Mouse (Mus musculus) stomach, postnatal 0 days (tissue): ENCODE measurements at regions not wholly inside any gene's neighbourhood (a gene's known extent, or its start where the extent isn't known, plus 50 kb on each side); places are given as distances from the start of the nearest gene placed in this dataset.
A peak's percentile ranks its signal among the peaks of the same experiment; 100 is the strongest.

Experiments
- ATAC-seq: fragments of 200-750 bp; cut with Nextera tagmentation; 2 replicates; pipeline ENCODE4 v1.8.0; 2017; ENCODE audit not compliant: low FRiP score, low TSS enrichment
- DNase-seq: peaks from one replicate; pipeline ENCODE4 v3.0.0-alpha.2; 2016; ENCODE audit warnings: low spot score
- H3K27ac ChIP-seq: fragments of 300-500 bp; sonication (generic); replicated peaks from 2 replicates; pipeline ENCODE4 v1.5.1; 2014; ENCODE audit warnings: mild to moderate bottlenecking, control low read depth
- H3K27me3 ChIP-seq: fragments of 300-500 bp; sonication (generic); 2 replicates; pipeline ENCODE4 v1.6.1; 2014; ENCODE audit warnings: low read length; ENCODE audit not compliant: control insufficient read depth, insufficient read depth
- H3K36me3 ChIP-seq: fragments of 300-500 bp; sonication (generic); 2 replicates; pipeline ENCODE4 v1.6.1; 2014; ENCODE audit warnings: low read length, mixed read lengths; ENCODE audit not compliant: control insufficient read depth, insufficient read depth
- H3K4me1 ChIP-seq: fragments of 300-500 bp; sonication (generic); replicated peaks from 2 replicates; pipeline ENCODE4 v1.6.1; 2014; ENCODE audit warnings: antibody characterized with exemption; ENCODE audit not compliant: control insufficient read depth, insufficient read depth
- H3K4me2 ChIP-seq: fragments of 300-500 bp; sonication (generic); replicated peaks from 2 replicates; pipeline ENCODE4 v1.6.1; 2014; ENCODE audit warnings: low read depth, mild to moderate bottlenecking, control low read depth, moderate library complexity
- H3K4me3 ChIP-seq: fragments of 300-500 bp; sonication (generic); 2 replicates; pipeline ENCODE4 v1.5.1; 2014; ENCODE audit warnings: low read depth, low read length, control low read depth
- H3K9ac ChIP-seq: fragments of 300-500 bp; sonication (generic); 2 replicates; pipeline ENCODE4 v1.6.1; 2014; ENCODE audit warnings: mild to moderate bottlenecking, low read length, control low read depth, mixed read lengths
- H3K9me3 ChIP-seq: fragments of 300-500 bp; sonication (generic); 2 replicates; pipeline ENCODE4 v1.6.1; 2016; ENCODE audit warnings: low read length; ENCODE audit not compliant: control insufficient read depth
- CTCF ChIP-seq: IDR thresholded peaks from 2 replicates; pipeline ENCODE4 v1.5.1; 2016; ENCODE audit warnings: antibody characterized with exemption, low read depth, mild to moderate bottlenecking, moderate library complexity
- EP300 ChIP-seq: optimal IDR thresholded peaks from 2 replicates; pipeline ENCODE3; 2016; ENCODE audit warnings: antibody characterized with exemption
- WGBS: fragments of 180-500 bp; shearing (Covaris S2); extraction: QIAGEN DNeasy Blood & Tissue Kit; methylation state at CpG from one replicate; pipeline ENCODE4 v1.1.7; 2014; 5-methylcytosine and 5-hydroxymethylcytosine counted together

GRCm38 (mm10) chr8:87175097-87175496, 290.0 kb upstream of the N4bp1 start:
- Histone ChIP-seq H3K4me3 (no peak overlapping the region), H3K27me3 (no peaks in the 10 kb centered on the region), H3K4me2 (no peak overlapping the region), H3K4me1 (no peaks in the 10 kb centered on the region), H3K27ac (no peak overlapping the region), H3K36me3 (no peaks in the 10 kb centered on the region), H3K9ac (no peak overlapping the region), H3K9me3 (no peaks in the 10 kb centered on the region)
- no peak for DNase-seq
- ATAC-seq: no peak
- TF ChIP-seq EP300 (no peak), CTCF (no peak)

GRCm38 (mm10) chr8:87173720-87174119, 288.7 kb upstream of the N4bp1 start:
- H3K36me3 ChIP-seq: no peaks in the 10 kb centered on the region
- ATAC-seq: no peak
- no peaks in the 10 kb centered on the region for H3K9me3 ChIP-seq
- H3K27ac ChIP-seq: no peak overlapping the region
- no peak overlapping the region for H3K4me2 ChIP-seq
- DNase-seq: no peak
- H3K27me3 ChIP-seq: no peaks in the 10 kb centered on the region
- H3K4me1 ChIP-seq: no peaks in the 10 kb centered on the region
- TF ChIP-seq CTCF (no peak), EP300 (no peak)
- no peak overlapping the region for H3K4me3 ChIP-seq
- no peak overlapping the region for H3K9ac ChIP-seq

GRCm38 (mm10) chr8:87166771-87167170, 281.7 kb upstream of the N4bp1 start:
- Histone ChIP-seq H3K9me3 (no peaks in the 10 kb centered on the region), H3K4me2 (no peak overlapping the region), H3K9ac (no peak overlapping the region), H3K36me3 (no peaks in the 10 kb centered on the region), H3K4me1 (no peaks in the 10 kb centered on the region), H3K27me3 (no peaks in the 10 kb centered on the region), H3K27ac (no peak overlapping the region), H3K4me3 (no peak overlapping the region)
- no peak for ATAC-seq
- TF ChIP-seq EP300: no peak
- TF ChIP-seq CTCF: no peak
- 50% methylated on average over 1 of the region's 1 CpGs for WGBS
- no peak for DNase-seq

- H3K4me1 ChIP-seq: no peaks in the 10 kb centered on the region
- no peaks in the 10 kb centered on the region for H3K27me3 ChIP-seq
- H3K9ac ChIP-seq: no peak overlapping the region
- H3K27ac ChIP-seq: no peak overlapping the region
- no peaks in the 10 kb centered on the region for H3K36me3 ChIP-seq
- no peak for DNase-seq
- ATAC-seq: no peak
- TF ChIP-seq CTCF (no peak), EP300 (no peak)
- H3K4me2 ChIP-seq: no peak overlapping the region
- no peak overlapping the region for H3K4me3 ChIP-seq
- no peaks in the 10 kb centered on the region for H3K9me3 ChIP-seq
- 80% methylated on average over 2 of the region's 2 CpGs for WGBS
Observed at GRCm38 (mm10) chr8:87160416-87160815, 275.4 kb upstream of the N4bp1 start.

GRCm38 (mm10) chr8:87158322-87158721, 273.3 kb upstream of the N4bp1 start:
- DNase-seq (no peak), ATAC-seq (no peak)
- WGBS: 50% methylated on average over 8 of the region's 8 CpGs
- 0 out of 2 replicates have a peak, but pooled peaks have one; percentile 16 for TF ChIP-seq CTCF
- no peak for TF ChIP-seq EP300
- H3K4me3 ChIP-seq: no peak overlapping the region
- no peaks in the 10 kb centered on the region for H3K27me3 ChIP-seq
- no peak overlapping the region for H3K27ac ChIP-seq
- no peaks in the 10 kb centered on the region for H3K4me1 ChIP-seq
- H3K36me3 ChIP-seq: no peaks in the 10 kb centered on the region
- no peak overlapping the region for H3K4me2 ChIP-seq
- no peaks in the 10 kb centered on the region for H3K9me3 ChIP-seq
- no peak overlapping the region for H3K9ac ChIP-seq

- Histone ChIP-seq H3K9ac (no peak overlapping the region), H3K9me3 (no peaks in the 10 kb centered on the region), H3K27me3 (no peaks in the 10 kb centered on the region), H3K36me3 (no peaks in the 10 kb centered on the region), H3K4me2 (no peak overlapping the region), H3K27ac (no peak overlapping the region), H3K4me1 (no peaks in the 10 kb centered on the region), H3K4me3 (no peak overlapping the region)
- no peak for DNase-seq
- ATAC-seq: no peak
- WGBS: 52% methylated on average over 10 of the region's 10 CpGs
- TF ChIP-seq CTCF: no peak
- TF ChIP-seq EP300: no peak
Observed at GRCm38 (mm10) chr8:87155819-87156425, 270.9 kb upstream of the N4bp1 start.
